Mouse (Mus musculus) heart, adult 2 months (tissue): Measurements from ENCODE around the gene Cmah.

ENCODE experiments used
- CTCF ChIP-seq: fragments of 200-600 bp; IDR thresholded peaks from 2 replicates; pipeline ENCODE4 v1.8.1; 2022; ENCODE audit warnings: antibody characterized with exemption, mild to moderate bottlenecking, moderate library complexity
- EP300 ChIP-seq: fragments of 200-500 bp; IDR thresholded peaks from 2 replicates; pipeline ENCODE4 v1.6.1; 2011; ENCODE audit warnings: low read depth, low read length, control low read depth; ENCODE audit not compliant: insufficient read depth
- POLR2A ChIP-seq: fragments of 200-500 bp; IDR thresholded peaks from 2 replicates; pipeline ENCODE4 v1.6.1; 2011; ENCODE audit warnings: mild to moderate bottlenecking, low read depth, low read length, control low read depth; ENCODE audit not compliant: insufficient read depth

DNA sequence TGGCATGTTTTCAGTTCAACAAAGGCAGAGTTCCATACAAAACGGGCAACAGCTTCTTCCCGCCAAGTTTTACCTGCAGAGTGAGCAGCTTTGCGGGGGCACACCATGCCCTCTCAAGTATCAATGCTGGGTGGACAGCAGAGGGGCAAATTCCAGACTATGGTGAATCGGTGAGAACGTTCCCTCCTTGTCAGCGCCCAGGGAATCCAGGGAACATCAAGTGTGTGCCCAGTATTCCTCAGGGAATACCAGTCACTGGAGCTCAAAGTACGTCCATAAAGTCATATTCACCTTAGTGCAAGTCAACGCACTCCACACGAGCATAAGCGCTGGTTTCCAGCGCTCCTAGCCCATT lies 47.8 kb upstream of the Cmah start:
- TF ChIP-seq POLR2A = no peak
- no peak for TF ChIP-seq CTCF
- TF ChIP-seq EP300 = no peak
